Mouse (Mus musculus) 3T3-L1 (cell line): ENCODE data around the gene Il6st.
"Not testable (repeated sequence)": the region's sequence is repeated elsewhere in the genome, so short reads cannot be mapped to it uniquely, and the experiment has no call there.

ENCODE experiments used
- DNase-seq: peaks from one replicate; pipeline ENCODE4 v3.0.0-alpha.2; 2015; ENCODE audit warnings: low read depth, low spot score

The Il6st gene

DNA sequence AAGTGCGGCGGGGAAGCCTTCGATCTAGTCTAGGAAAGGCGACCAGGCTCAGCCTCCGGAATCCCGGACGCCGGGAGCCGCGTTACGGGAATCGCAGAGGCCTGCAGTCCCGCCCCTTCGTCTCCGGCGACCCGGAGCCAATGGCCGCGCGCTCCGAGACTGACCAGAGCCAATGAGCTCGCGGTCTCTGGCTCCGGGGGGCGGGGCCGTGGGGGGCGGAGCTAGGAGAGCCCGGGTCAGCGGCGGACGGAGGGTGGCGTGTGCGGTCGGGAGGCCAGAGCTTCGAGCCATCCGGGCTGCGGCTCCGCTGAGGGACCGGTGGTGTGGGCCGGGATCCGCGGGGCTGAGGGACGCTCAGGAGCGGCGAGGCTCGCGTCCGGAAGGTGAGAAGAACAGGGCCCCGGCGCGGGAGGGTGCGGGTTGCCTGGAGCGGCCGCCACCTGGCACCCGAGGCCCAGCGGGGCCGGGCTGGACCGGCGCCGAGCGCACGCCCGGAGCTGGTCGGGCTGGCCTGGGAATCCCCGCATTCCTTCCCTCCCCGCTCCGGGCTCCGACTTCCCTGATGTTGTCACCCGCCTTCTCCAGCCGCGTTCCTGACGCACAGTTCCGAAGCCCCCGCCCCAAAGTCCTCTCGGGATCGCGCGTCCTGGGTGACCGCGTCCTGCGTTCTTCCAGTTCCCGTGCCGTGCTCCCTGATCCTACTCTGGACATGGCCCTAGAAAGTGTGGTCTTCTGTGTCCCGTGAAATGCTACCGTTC is at the start of gene Il6st:
TSS of gene Il6st (plus strand) at position 203 of the 758 bp plus-strand sequence.
- peak; percentile 93 for DNase-seq

DNA sequence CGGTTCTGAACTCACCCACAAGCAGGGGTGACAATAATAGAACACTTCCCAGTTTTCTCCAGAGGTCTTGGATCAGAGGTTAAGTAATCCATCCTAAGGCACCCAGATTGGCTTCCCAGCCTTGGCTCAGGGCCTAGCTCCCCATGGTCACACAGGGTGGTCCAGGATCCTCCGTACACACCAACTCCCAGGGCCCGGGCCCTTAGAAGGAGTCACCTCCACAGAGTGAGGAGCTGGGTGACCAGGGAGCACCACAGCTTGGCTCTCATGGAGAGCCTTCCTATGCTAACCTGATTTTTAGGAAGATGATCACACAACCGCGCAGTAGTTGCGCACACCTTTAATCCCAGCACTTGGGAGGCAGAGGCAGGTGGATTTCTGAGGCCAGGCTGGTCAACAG is 48.0 kb upstream of the Il6st start:
- no peak for DNase-seq

GRCm38 (mm10) chr13:112416410-112417162 is 47.3 kb upstream of the Il6st start:
- DNase-seq: peak; percentile 68

DNA sequence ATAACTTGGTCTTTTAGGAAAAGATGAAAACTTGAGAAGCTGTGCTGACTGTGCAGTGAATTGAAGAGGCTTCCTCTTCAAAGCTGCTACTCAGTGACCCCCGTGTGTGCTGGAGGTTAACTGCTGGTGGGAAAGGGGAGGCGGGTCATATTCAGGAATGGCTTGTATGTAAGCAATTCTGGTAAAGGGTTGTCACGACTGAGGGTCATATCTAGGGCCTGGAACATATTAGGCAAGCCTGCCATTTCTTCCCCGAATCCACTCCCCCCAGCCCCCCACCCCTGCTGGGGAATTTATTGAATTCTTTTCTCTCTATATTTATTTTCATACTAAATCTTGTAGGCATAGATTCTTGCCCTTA is 46.7 kb upstream of the Il6st start:
- DNase-seq: no peak

- no peak for DNase-seq
Measured at GRCm38 (mm10) chr13:112417861-112418423, 45.9 kb upstream of the Il6st start.

DNA sequence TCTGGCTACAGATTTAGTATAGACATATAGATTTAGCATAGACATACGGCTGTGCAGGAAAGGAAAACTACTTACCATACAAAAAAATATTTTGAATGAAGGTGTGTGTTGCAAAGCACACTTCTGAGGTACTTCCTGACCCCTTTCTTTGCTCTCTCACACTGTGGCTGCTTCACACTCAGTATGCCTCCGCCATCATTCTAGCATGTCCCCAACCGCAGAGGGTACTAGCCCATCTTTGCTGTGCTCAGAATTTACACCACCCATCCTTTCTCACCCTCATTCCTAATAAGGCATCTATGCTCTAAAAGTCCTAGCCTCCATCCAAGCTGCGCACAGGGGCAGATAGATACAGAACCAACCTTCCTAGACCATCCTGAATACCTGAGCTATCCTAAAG is 45.3 kb upstream of the Il6st start:
- no peak for DNase-seq

GRCm38 (mm10) chr13:112424212-112424611 is 39.7 kb upstream of the Il6st start:
- no peak for DNase-seq

DNA sequence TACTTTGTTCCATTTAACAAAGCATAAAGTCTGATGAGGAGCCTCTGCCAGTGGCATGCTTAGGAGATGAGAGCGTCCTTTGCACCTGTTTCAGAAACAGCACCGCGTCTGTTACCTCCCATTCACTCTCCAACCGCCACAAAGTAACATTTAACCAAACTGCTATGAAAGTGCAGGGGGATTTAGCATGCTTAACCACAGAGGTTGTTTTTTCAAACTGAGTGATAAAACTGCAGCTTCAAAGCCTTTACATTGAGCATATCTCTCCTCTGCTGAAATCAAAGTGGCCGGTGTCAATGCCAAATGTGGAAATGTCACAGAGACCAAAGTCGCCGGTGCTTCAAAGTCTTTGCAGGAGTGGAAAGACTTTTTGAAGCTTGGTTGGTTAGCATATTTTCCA is 39.2 kb upstream of the Il6st start:
- DNase-seq: no peak

- DNase-seq: peak; percentile 74
Measured at GRCm38 (mm10) chr13:112425181-112425654, 38.7 kb upstream of the Il6st start.

DNA sequence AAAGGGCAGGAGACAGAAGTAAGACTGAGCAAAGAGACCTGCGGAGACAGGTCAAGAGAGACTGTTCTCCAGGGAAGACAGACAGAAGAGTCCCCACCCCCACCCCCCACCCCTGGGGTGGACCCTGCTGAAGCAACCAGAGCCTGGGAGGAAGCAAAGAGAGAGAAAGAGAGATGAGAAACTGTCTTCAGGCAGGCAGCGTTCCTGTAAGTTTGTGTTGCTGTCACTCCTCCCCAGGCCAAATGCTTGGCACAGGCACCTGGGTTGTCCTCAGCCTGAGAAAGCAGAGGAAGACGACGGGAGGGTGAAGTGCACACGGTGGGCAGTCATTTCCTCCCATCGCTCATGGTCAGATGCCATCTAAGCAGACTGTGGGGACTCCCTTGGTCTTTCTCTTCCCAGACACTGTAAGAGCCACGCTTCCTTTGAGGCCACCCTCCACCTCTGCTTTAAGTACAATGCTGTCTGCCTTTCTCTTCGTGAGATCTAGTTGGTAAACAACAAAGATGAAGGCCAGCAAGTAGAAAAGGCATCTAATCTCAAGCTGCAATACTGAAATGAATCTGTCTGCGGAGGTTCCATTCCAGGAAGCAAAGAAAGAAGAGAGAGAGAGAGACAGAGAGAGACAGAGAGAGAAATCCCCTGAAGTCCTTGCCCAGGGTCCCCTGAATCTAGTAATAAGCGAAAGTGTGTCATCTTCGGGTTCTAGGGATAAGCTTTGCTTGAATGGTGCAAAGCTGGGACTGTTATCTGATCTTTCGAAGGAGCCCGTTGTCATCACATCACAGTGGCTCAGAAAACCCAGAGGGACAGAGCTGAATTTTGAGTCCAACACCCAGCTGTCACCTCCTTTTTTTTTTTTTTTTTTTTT is 37.4 kb upstream of the Il6st start:
- no peak for DNase-seq

- not testable (repeated sequence) for DNase-seq
Measured at GRCm38 (mm10) chr13:112427136-112427470, 36.8 kb upstream of the Il6st start.

- no peak for DNase-seq
Measured at GRCm38 (mm10) chr13:112427521-112427920, 36.3 kb upstream of the Il6st start.

GRCm38 (mm10) chr13:112433271-112433670 is 30.6 kb upstream of the Il6st start:
- no peak for DNase-seq

DNA sequence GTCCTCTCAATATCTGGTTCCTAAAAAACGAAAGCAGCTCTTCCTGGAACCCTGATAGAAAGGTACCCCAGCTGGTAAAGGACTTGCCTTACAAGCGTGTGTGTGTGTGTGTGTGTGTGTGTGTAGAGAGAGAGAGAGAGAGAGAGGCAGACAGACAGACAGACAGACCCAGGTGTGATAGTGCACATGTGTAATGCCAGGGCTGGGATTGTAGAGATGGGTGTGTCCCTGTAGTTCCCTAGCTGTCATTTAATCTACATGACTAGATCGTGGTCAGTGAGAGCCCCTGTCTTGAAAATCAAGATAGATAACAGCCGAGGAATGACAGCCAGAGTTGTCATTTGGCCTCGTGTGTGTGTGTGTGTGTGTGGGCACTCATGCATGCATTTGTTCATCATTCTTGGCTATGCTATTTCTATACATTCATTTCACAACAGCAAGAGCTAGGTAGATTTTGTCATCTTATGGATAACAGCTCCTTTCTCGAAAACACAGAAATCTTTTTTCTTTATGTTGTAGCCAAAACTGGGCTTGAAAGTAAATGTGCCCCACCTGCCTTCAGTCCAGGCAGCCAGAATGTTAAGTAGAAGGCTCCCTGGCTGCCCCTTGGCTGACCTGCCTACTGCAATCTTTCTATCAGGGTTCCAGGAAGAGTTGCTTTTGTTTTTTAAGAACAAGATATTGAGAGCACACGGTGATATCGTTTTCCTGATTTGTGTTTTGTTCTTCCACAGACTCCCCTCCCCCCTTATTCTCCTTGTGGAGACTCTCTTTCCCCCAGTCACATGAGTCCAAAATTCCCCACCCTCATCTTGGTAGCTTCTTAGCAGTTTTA is 28.4 kb upstream of the Il6st start:
- no peak for DNase-seq

GRCm38 (mm10) chr13:112436288-112436687 is 27.6 kb upstream of the Il6st start:
- DNase-seq: no peak

DNA sequence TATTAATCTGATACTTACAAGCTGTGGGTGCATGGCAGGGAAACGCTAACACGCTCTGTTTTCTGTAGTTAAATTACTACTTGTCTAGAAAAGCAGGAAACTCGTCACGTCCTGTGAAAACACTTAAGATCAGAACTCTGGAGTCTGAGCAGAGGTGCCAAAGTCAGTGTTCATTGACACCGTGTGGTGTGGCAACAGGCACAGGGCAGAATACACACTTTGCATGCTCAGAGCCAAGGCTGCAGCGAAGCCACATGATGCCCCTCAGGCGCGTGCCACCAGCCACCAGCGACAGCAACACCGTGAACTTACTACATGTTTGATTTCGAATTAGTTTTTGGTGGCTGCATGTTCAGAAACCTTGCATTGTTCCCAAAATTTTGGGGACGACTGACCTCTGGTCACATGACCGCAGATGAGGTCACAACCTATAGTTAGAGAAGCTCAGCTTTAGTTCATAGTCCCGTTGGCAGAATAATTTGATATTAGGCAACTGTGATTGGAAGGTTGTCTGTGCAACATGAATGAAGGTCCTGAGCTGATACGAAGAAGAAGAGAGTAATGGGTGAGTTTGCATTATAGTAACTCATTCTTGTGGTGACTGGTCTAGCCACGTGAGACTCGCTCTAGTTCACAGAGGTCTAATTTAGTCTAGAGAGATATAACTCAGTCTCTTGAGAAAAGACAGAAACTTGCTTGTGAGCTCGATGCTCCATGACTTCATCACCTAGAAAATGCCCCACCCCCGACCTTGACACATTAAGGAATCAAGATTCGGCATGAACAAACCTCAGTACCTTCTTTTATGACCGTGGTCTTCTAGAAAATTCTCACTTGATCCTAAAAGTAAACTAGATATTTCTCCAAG is 25.6 kb upstream of the Il6st start:
- no peak for DNase-seq

DNA sequence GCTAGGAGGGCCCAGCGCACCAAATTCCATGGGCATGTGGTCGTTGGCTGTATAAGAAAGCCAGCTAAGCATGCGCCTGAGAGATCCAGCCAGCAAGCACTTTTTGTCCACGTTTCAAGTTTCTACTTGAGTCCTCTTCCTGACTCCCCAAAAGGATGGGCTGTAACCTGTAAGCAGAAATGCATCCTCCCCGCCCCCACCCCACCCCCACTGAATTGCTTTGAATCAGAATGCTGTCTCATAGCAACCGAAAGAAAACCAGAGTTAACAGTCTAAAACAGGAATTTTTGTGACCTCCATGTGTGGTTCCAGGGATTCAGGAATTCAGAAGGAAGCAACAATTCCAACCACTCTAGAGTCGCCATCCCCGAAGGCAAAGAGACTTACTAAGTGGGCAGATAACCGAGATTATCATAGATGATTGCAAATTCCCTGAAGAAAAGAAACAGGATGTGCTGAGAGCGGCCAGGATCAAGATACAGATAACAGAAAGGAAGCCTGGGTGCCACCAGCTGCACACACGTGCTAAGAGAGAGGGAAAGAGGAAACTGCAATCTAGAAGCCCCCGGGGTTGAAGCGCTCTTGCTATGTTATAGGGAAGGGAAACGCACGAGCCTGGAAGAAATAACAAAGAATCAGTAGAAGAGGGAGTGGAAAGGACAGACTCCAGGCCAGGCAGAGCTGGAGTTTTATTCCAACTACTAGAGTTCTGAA is 24.6 kb upstream of the Il6st start:
- no peak for DNase-seq

GRCm38 (mm10) chr13:112439917-112440361 is 23.9 kb upstream of the Il6st start:
- DNase-seq: peak; percentile 82

DNA sequence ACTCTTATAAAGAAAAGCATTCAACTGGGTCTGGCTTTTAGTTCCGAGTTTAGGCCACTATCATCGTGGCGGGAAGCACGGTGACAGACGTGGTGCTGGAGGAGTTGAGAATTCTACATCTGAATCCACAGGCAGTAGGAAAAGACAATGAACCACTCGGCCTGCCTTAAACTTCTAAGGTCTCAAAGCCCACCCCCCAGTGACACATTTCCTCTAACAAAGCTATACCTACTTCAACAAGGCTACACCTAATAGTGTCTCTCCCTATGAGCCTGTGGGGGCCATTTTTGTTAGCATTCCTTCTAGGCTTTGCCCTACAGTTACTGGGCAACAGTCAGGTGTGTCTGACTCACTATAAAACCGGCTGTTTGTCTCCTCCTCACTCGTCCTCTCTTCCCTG is 23.2 kb upstream of the Il6st start:
- DNase-seq: no peak
